Mouse (Mus musculus) forebrain, embryonic 13.5 days (tissue): ENCODE measurements at regions not wholly inside any gene's neighbourhood (a gene's known extent, or its start where the extent isn't known, plus 50 kb on each side); places are given as distances from the start of the nearest gene placed in this dataset.

Experiments
- ATAC-seq: fragments of 200-750 bp; cut with Nextera tagmentation; 2 replicates; pipeline ENCODE4 v1.8.0; 2017
- H3K27ac ChIP-seq: fragments of 300-500 bp; sonication (generic); 2 replicates; pipeline ENCODE4 v1.5.1; 2015; ENCODE audit warnings: inconsistent platforms, mild to moderate bottlenecking, moderate library complexity
- H3K27me3 ChIP-seq: fragments of 300-500 bp; sonication (generic); 2 replicates; pipeline ENCODE4 v1.6.1; 2015; ENCODE audit warnings: mild to moderate bottlenecking, inconsistent platforms
- H3K36me3 ChIP-seq: fragments of 300-500 bp; sonication (generic); 2 replicates; pipeline ENCODE4 v1.6.1; 2015; ENCODE audit warnings: mild to moderate bottlenecking, inconsistent platforms; ENCODE audit not compliant: poor library complexity, severe bottlenecking
- H3K4me1 ChIP-seq: fragments of 300-500 bp; sonication (generic); 2 replicates; pipeline ENCODE4 v1.6.1; 2015; ENCODE audit warnings: inconsistent platforms
- H3K4me2 ChIP-seq: fragments of 300-500 bp; sonication (generic); 2 replicates; pipeline ENCODE4 v1.6.1; 2015; ENCODE audit warnings: inconsistent platforms, mild to moderate bottlenecking, moderate library complexity
- H3K4me3 ChIP-seq: fragments of 300-500 bp; sonication (generic); 2 replicates; pipeline ENCODE4 v1.5.1; 2015; ENCODE audit warnings: mild to moderate bottlenecking, inconsistent platforms
- H3K9ac ChIP-seq: fragments of 300-500 bp; sonication (generic); 2 replicates; pipeline ENCODE4 v1.6.1; 2015; ENCODE audit warnings: mild to moderate bottlenecking, inconsistent platforms
- H3K9me3 ChIP-seq: fragments of 300-500 bp; sonication (generic); replicated peaks from 2 replicates; pipeline ENCODE4 v1.6.1; 2016; ENCODE audit warnings: inconsistent platforms
- WGBS: fragments of 180-500 bp; shearing (Covaris S2); methylation state at CpG from one replicate; pipeline ENCODE4 v1.1.7; 2015; 5-methylcytosine and 5-hydroxymethylcytosine counted together

GRCm38 (mm10) chr3:10697698-10698452, 362.4 kb upstream of the Gm38303 start:
- H3K9ac ChIP-seq, result no peak overlapping the region
- ATAC-seq, result no peak
- no peak overlapping the region for H3K4me2 ChIP-seq
- H3K27ac ChIP-seq, result no peak overlapping the region
- WGBS, result 46% methylated on average over 7 of the region's 7 CpGs
- peaks cover 8% of the 10 kb centered on the region; the same call in 1 of the 2 replicates for H3K4me1 ChIP-seq
- no peak overlapping the region for H3K4me3 ChIP-seq
- H3K36me3 ChIP-seq, result no peaks in the 10 kb centered on the region
- no peaks in the 10 kb centered on the region for H3K27me3 ChIP-seq
- H3K9me3 ChIP-seq, result no peaks in the 10 kb centered on the region

- Histone ChIP-seq H3K9me3 (no peaks in the 10 kb centered on the region), H3K4me1 (peaks cover 10% of the 10 kb centered on the region; the same call in 1 of the 2 replicates), H3K27ac (no peak overlapping the region), H3K36me3 (no peaks in the 10 kb centered on the region), H3K4me3 (no peak overlapping the region), H3K4me2 (no peak overlapping the region), H3K9ac (no peak overlapping the region), H3K27me3 (no peaks in the 10 kb centered on the region)
- WGBS, result 40% methylated on average over 4 of the region's 4 CpGs
- ATAC-seq, result peak; percentile 74
Observed at GRCm38 (mm10) chr3:10685501-10685951, 350.0 kb upstream of the Gm38303 start.

GRCm38 (mm10) chr3:10684885-10685500, 349.5 kb upstream of the Gm38303 start:
- Histone ChIP-seq H3K9me3 (no peaks in the 10 kb centered on the region), H3K9ac (no peak overlapping the region), H3K4me3 (no peak overlapping the region), H3K4me2 (no peak overlapping the region), H3K27me3 (no peaks in the 10 kb centered on the region), H3K36me3 (no peaks in the 10 kb centered on the region), H3K4me1 (peaks cover 10% of the 10 kb centered on the region; the same call in 1 of the 2 replicates), H3K27ac (no peak overlapping the region)
- peak; percentile 82 for ATAC-seq
- WGBS, result 56% methylated on average over 6 of the region's 6 CpGs

GRCm38 (mm10) chr3:10681938-10682337, 346.5 kb upstream of the Gm38303 start:
- H3K27ac ChIP-seq, result no peak overlapping the region

GRCm38 (mm10) chr3:10647975-10648511, 312.6 kb upstream of the Gm38303 start:
- Histone ChIP-seq H3K4me1 (no peaks in the 10 kb centered on the region), H3K4me2 (no peak overlapping the region), H3K36me3 (no peaks in the 10 kb centered on the region), H3K4me3 (no peak overlapping the region), H3K27me3 (no peaks in the 10 kb centered on the region), H3K9me3 (no peaks in the 10 kb centered on the region), H3K9ac (no peak overlapping the region), H3K27ac (no peak overlapping the region)
- 92% methylated on average over 3 of the region's 3 CpGs for WGBS
- ATAC-seq, result no peak

More at GRCm38 (mm10) chr3:10681938-10682337, 346.5 kb upstream of the Gm38303 start:
- no peak for ATAC-seq
- Histone ChIP-seq H3K27me3 (no peaks in the 10 kb centered on the region), H3K4me2 (no peak overlapping the region), H3K4me3 (no peak overlapping the region), H3K9me3 (no peaks in the 10 kb centered on the region), H3K4me1 (peaks cover 10% of the 10 kb centered on the region; the same call in 1 of the 2 replicates), H3K36me3 (no peaks in the 10 kb centered on the region), H3K9ac (no peak overlapping the region)
